Mouse (Mus musculus) left cerebral cortex, adult 9 months (tissue): Measurements from ENCODE around the gene Ralgps2.

Experiments
- DNase-seq, 2 experiments: peaks; one replicate each; pipeline ENCODE4 v3.0.0; 2022; ENCODE audit warnings: low spot score in 2 of 2

The Ralgps2 gene

GRCm38 (mm10) chr1:156769621-156770297 lies 169.7 kb downstream of the Ralgps2 start:
- DNase-seq, result no peak

GRCm38 (mm10) chr1:156769163-156769562 lies 170.3 kb downstream of the Ralgps2 start:
- DNase-seq, result no peak

- peak; percentile 62 to 67 for DNase-seq
These were observed 174.1 kb downstream of the Ralgps2 start for GRCm38 (mm10) chr1:156765311-156765710.

- no peak for DNase-seq
These were observed 174.8 kb downstream of the Ralgps2 start for GRCm38 (mm10) chr1:156764584-156764983.

GRCm38 (mm10) chr1:156763280-156763679 lies 176.1 kb downstream of the Ralgps2 start:
- no peak for DNase-seq

- DNase-seq, result no peak
These were observed 178.0 kb downstream of the Ralgps2 start for GRCm38 (mm10) chr1:156761430-156761801.

- no peak for DNase-seq
These were observed 178.6 kb downstream of the Ralgps2 start for GRCm38 (mm10) chr1:156760549-156761429.

- no peak for DNase-seq
These were observed 181.1 kb downstream of the Ralgps2 start for GRCm38 (mm10) chr1:156758326-156758725.

GRCm38 (mm10) chr1:156754608-156755413 lies 184.6 kb downstream of the Ralgps2 start:
- DNase-seq, result no peak
